In the genomic region with DNA sequence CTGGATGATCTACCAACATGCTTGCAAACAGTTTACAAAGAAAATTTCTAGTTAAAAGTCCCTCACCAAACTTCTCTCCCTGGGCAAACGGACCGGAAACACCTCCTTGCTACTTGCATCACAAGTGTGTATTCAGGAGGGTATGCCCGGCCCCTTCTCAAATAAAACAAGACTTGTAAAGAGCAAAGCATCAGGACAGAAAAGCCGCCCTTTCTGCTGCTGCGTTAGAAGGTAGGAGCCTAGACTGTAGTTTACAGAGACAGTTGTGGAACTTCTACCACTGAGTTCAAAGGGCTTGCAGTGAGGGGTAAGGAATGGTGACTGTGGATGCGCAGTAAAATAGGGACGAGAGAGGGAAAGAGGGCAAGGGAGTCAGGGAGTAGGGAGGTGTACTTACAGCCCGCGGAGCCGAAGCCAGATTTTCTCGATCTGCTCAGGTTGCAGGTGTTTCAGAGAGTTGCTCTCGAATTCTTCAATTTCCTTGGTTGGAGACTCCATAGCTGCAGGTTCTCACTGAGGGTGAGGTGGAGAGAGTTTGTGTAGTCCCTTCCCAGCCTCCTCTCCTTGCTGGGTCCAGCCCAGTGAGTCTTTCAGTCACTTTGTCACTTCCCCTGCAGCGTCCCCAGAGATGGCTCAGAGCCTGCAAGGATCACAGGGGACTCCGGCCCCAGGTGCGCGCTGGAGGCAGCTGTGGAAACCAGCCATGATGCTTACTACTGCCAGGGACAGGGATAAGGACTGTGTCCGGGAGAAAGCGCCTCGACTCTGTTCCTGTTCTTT, we compare ENCODE assay signal across 8 mouse cellular contexts.
DNase-seq lines count a peak whose midpoint lies in the region; ATAC-seq and TF ChIP-seq lines count a peak whose summit lies in the region.

No protein-coding gene starts in this region.

- peak overlapping the region; percentile 61 for H3K4me3 ChIP-seq in heart, embryonic 13.5 days
- H3K4me3 ChIP-seq in liver, postnatal 0 days (ENCODE audit: low read depth, low read length), result no peak overlapping the region

- peak; percentile 55; the same call in 1 of the 2 replicates for ATAC-seq in frontal cortex, adult (ENCODE audit: low TSS enrichment)
- ATAC-seq in heart, embryonic 13.5 days (ENCODE audit: extremely low read depth, insufficient number of reproducible peaks, low FRiP score, low TSS enrichment), result no peak
- ATAC-seq in liver, postnatal 0 days, result no peak

- peak overlapping the region; percentile 80 for H3K9ac ChIP-seq in heart, embryonic 13.5 days
- H3K9ac ChIP-seq in liver, postnatal 0 days (replicated peaks), result no peak overlapping the region

- no peak for TF ChIP-seq EP300 in liver, postnatal 0 days (IDR thresholded peaks at IDR 0.05; ENCODE audit: low read depth)

- WGBS in heart, embryonic 13.5 days, result 3% methylated on average over 19 of the region's 19 CpGs
- 4% methylated on average over 19 of the region's 19 CpGs for whole genome bisulfite sequencing in liver, postnatal 0 days (ENCODE audit: insufficient replicate concordance)

- no peaks in the 10 kb centered on the region for H3K36me3 ChIP-seq in heart, embryonic 13.5 days
- no peaks in the 10 kb centered on the region for H3K36me3 ChIP-seq in liver, postnatal 0 days (replicated peaks; ENCODE audit: insufficient read depth, low read length)

- H3K27me3 ChIP-seq in heart, embryonic 13.5 days (replicated peaks), result 0 out of 2 replicates have a peak, but pooled peaks cover 3% of the 10 kb centered on the region
- 0 out of 2 replicates have a peak, but pooled peaks cover 6% of the 10 kb centered on the region for H3K27me3 ChIP-seq in liver, postnatal 0 days (ENCODE audit: insufficient read depth, low read length)

- TF ChIP-seq CTCF in liver, postnatal 0 days (IDR thresholded peaks at IDR 0.05; ENCODE audit: low read depth), result no peak

- no peaks in the 10 kb centered on the region for H3K9me3 ChIP-seq in heart, embryonic 13.5 days
- H3K9me3 ChIP-seq in liver, postnatal 0 days (ENCODE audit: low read length), result no peaks in the 10 kb centered on the region

- no peak overlapping the region for H3K27ac ChIP-seq in heart, embryonic 13.5 days (replicated peaks)
- H3K27ac ChIP-seq in liver, postnatal 0 days (ENCODE audit: low read depth), result no peak overlapping the region

- H3K4me2 ChIP-seq in heart, embryonic 13.5 days, result peak overlapping the region; percentile 94
- peak overlapping the region; percentile 5 for H3K4me2 ChIP-seq in liver, postnatal 0 days (ENCODE audit: low read depth, low read length)

- DNase-seq in frontal cortex, postnatal 25 days (ENCODE audit: low spot score in 2 of 2), result no peak
- peak; percentile 57 to 58 for DNase-seq in cerebellum, postnatal 14 days
- DNase-seq in liver, postnatal 0 days, result no peak
- DNase-seq in natural killer cell, adult 2 months (ENCODE audit: low spot score in 2 of 2), result no peak
- DNase-seq in adrenal gland, postnatal 14 days, result no peak
- DNase-seq in layer of hippocampus, adult 11-12 months (ENCODE audit: low spot score), result no peak

- H3K4me1 ChIP-seq in heart, embryonic 13.5 days, result peaks cover 26% of the 10 kb centered on the region
- H3K4me1 ChIP-seq in liver, postnatal 0 days (ENCODE audit: insufficient read depth), result 0 out of 2 replicates have a peak, but pooled peaks cover 3% of the 10 kb centered on the region

Comparison
In these comparisons a context has a peak if more than half of its experiments do, and no peak if none do; other contexts are left out.
1. DNase-seq: peak in cerebellum, postnatal 14 days (2 of 2); none in frontal cortex, postnatal 25 days (0 of 2), liver, postnatal 0 days (single experiment), natural killer cell, adult 2 months (0 of 2), adrenal gland, postnatal 14 days (single experiment) and layer of hippocampus, adult 11-12 months (single experiment).